Mouse (Mus musculus) liver, postnatal 0 days (tissue): ENCODE measurements at regions not wholly inside any gene's neighbourhood (a gene's known extent, or its start where the extent isn't known, plus 50 kb on each side); places are given as distances from the start of the nearest gene placed in this dataset.

Source experiments
- CTCF ChIP-seq: sonication (generic); IDR thresholded peaks from 2 replicates; pipeline ENCODE4 v1.5.1; 2016; ENCODE audit warnings: antibody characterized with exemption, low read depth
- EP300 ChIP-seq: IDR thresholded peaks from 2 replicates; pipeline ENCODE4 v1.6.1; 2016; ENCODE audit warnings: antibody characterized with exemption, low read depth, mild to moderate bottlenecking

- TF ChIP-seq EP300 (no peak), CTCF (no peak)
Observed at GRCm38 (mm10) chr1:149448516-149448915, 512.6 kb downstream of the Pla2g4a start.
